Mouse (Mus musculus) myocyte (in vitro differentiated cells): ENCODE data around the gene Ap5m1. TPM values are rescaled to one million over a fixed set of nuclear protein-coding genes. Genes with fewer than 3 reads are reported as not detected.

ENCODE experiments used
- H3K27me3 ChIP-seq: one replicate; pipeline ENCODE4 v1.6.1; 2011; ENCODE audit not compliant: control insufficient read depth, insufficient read depth, insufficient read length
- H3K36me3 ChIP-seq: one replicate; pipeline ENCODE4 v1.6.1; 2011; ENCODE audit not compliant: control insufficient read depth, insufficient read depth
- H3K4me2 ChIP-seq: one replicate; pipeline ENCODE4 v1.6.1; 2011; ENCODE audit warnings: low read depth, control low read depth
- H3K4me3 ChIP-seq: one replicate; pipeline ENCODE4 v1.5.1; 2011; ENCODE audit warnings: mild to moderate bottlenecking, control low read depth, moderate library complexity
- H3K79me2 ChIP-seq: one replicate; pipeline ENCODE4 v1.6.1; 2011; ENCODE audit not compliant: control insufficient read depth, insufficient read depth
- H3ac ChIP-seq: one replicate; pipeline ENCODE4 v1.6.1; 2011; ENCODE audit not compliant: control insufficient read depth, insufficient read length
- CEBPB ChIP-seq: IDR thresholded peaks from 2 replicates; pipeline ENCODE4 v1.6.1; 2011; ENCODE audit warnings: mild to moderate bottlenecking, moderate library complexity; ENCODE audit not compliant: poor library complexity, insufficient read depth, severe bottlenecking
- E2F4 ChIP-seq: IDR thresholded peaks from one replicate; pipeline ENCODE4 v1.6.1; 2011; ENCODE audit warnings: mild to moderate bottlenecking, control low read depth, moderate library complexity; ENCODE audit not compliant: insufficient read depth
- MAX ChIP-seq: IDR thresholded peaks from one replicate; pipeline ENCODE4 v1.6.1; 2011; ENCODE audit warnings: low read depth, mild to moderate bottlenecking, control low read depth
- MYOD1 ChIP-seq, 3 experiments: IDR thresholded peaks; one replicate each; pipeline ENCODE4 v1.6.1; 2011; ENCODE audit warnings: control low read depth in 2 of 3, low read depth in 2 of 3, mild to moderate bottlenecking in 2 of 3, moderate library complexity in 1 of 3; ENCODE audit not compliant: insufficient read length in 2 of 3, control insufficient read depth in 1 of 3
- MYOG ChIP-seq, 3 experiments: IDR thresholded peaks; one replicate each; pipeline ENCODE4 v1.6.1; 2011; ENCODE audit warnings: control low read depth in 2 of 3, low read depth in 2 of 3, mild to moderate bottlenecking in 2 of 3; ENCODE audit not compliant: insufficient read length in 2 of 3, control insufficient read depth in 1 of 3, insufficient read depth in 1 of 3
- POLR2A ChIP-seq: IDR thresholded peaks from one replicate; pipeline ENCODE4 v1.6.1; 2011; ENCODE audit warnings: low read depth, mild to moderate bottlenecking, control low read depth, moderate library complexity; ENCODE audit not compliant: insufficient read length
- POLR2AphosphoS2 ChIP-seq: IDR thresholded peaks from one replicate; pipeline ENCODE4 v1.6.1; 2011; ENCODE audit warnings: low read depth, control low read depth; ENCODE audit not compliant: insufficient read length
- REST ChIP-seq: IDR thresholded peaks from one replicate; pipeline ENCODE4 v1.6.1; 2011; ENCODE audit warnings: mild to moderate bottlenecking, control low read depth, moderate library complexity; ENCODE audit not compliant: insufficient read depth, insufficient read length
- SRF ChIP-seq: IDR thresholded peaks from one replicate; pipeline ENCODE4 v1.6.1; 2011; ENCODE audit warnings: low read depth; ENCODE audit not compliant: control insufficient read depth, insufficient read length
- TCF12 ChIP-seq: IDR thresholded peaks from one replicate; pipeline ENCODE4 v1.6.1; 2011; ENCODE audit warnings: mild to moderate bottlenecking, control low read depth; ENCODE audit not compliant: poor library complexity, insufficient read depth, severe bottlenecking
- TCF3 ChIP-seq: IDR thresholded peaks from one replicate; pipeline ENCODE4 v1.6.1; 2011; ENCODE audit warnings: low read depth, control low read depth; ENCODE audit not compliant: insufficient read length
- USF1 ChIP-seq: IDR thresholded peaks from one replicate; pipeline ENCODE4 v1.6.1; 2011; ENCODE audit warnings: low read depth, mild to moderate bottlenecking, control low read depth, moderate library complexity
- polyA plus RNA-seq: library from polyadenylated mRNA; unstranded; fragments of >200 nt; fragmentation: generic; extraction: Trizol; gene quantifications from one replicate; pipeline ENCODE4 v1.2.1, GENCODE M21; 2012; ENCODE audit warnings: missing spikeins

Ap5m1 gene
- polyA plus RNA-seq, 1 experiment: 4.0 TPM

DNA sequence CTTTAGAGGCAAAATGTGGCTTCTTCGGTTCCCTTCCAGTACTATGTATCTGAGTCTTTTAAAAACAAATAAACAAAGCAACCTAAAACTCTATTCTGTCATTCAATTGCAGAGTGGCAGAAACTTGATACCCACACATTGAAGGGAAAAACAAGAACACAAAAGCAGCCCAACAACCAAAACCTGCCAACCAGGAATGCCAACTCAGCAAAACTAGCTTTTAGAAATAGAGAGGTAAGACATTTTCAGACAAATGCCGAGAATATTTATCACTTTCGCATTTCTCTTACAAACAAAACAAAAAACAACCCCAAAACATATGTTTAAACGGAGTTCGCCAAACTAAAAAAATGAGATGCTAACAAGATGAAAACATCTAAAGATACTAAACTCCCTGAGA lies 36.9 kb upstream of the Ap5m1 start:
- H3K36me3 ChIP-seq: peaks cover 32% of the 10 kb centered on the region
- H3K79me2 ChIP-seq: no peaks in the 10 kb centered on the region
- no peaks in the 10 kb centered on the region for H3K27me3 ChIP-seq
- TF ChIP-seq TCF3 (no peak), REST (no peak), MYOG (IDR thresholded peaks at IDR 0.05; ENCODE audit: control insufficient read depth in 1 of 3, insufficient read depth in 1 of 3, insufficient read length in 2 of 3, low read depth in 2 of 3) (no peak), TCF12 (no peak), CEBPB (no peak), USF1 (no peak), E2F4 (no peak), MYOD1 (IDR thresholded peaks at IDR 0.05; ENCODE audit: control insufficient read depth in 1 of 3, insufficient read length in 2 of 3, low read depth in 2 of 3) (no peak), POLR2AphosphoS2 (no peak), MAX (no peak), SRF (no peak), POLR2A (no peak)
- no peak overlapping the region for H3K4me2 ChIP-seq
- no peak overlapping the region for H3ac ChIP-seq
- no peak overlapping the region for H3K4me3 ChIP-seq

DNA sequence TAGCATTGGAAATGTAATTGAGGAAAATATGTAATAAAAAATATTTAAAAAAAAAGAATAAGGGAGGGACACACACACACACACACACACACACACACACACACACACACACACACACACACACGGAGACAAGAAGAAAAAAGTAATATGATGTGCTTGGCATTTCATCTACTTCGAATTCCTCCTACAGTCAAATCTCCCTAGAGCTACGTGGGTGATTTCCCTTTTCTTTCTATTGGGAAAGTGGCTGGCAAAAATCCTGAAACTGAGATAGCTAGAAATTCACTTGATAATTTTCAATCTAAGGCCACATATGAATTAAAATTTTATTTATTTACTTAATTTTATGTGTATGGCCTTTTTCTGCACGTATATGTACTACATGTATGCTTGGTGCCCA lies 20.3 kb upstream of the Ap5m1 start:
- H3K27me3 ChIP-seq: no peaks in the 10 kb centered on the region

DNA sequence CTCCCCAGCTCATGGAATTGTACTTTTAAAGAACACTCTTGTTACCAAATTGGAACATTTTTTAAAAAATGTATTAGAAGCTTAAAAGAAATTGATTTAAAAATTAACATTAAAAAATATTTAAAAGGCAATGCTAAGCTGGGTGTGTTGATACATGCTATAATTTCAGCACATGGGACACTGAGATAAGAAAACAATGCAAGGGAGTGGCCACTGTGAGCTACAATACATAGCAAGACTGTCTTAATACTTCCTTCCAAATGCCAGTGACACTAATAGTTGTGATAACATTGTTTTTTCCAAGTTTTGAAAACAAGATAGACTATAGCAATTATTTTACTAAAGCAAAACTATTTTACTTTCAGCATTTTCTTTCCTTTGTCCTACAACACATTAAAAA lies 16.4 kb upstream of the Ap5m1 start:
- Histone ChIP-seq H3K79me2 (peaks cover 44% of the 10 kb centered on the region), H3K4me3 (no peak overlapping the region), H3K27me3 (no peaks in the 10 kb centered on the region), H3ac (no peak overlapping the region), H3K36me3 (peaks cover 7% of the 10 kb centered on the region), H3K4me2 (no peak overlapping the region)
- no peak for TF ChIP-seq TCF3
- TF ChIP-seq MAX: no peak

More for the DNA sequence above, 20.3 kb upstream of the Ap5m1 start:
- peaks cover 13% of the 10 kb centered on the region for H3K79me2 ChIP-seq
- H3K36me3 ChIP-seq: peaks cover 7% of the 10 kb centered on the region
- no peak overlapping the region for H3ac ChIP-seq
- H3K4me3 ChIP-seq: no peak overlapping the region
- TF ChIP-seq USF1: no peak
- no peak for TF ChIP-seq CEBPB
- no peak for TF ChIP-seq MYOD1 (IDR thresholded peaks at IDR 0.05; ENCODE audit: control insufficient read depth in 1 of 3, insufficient read length in 2 of 3, low read depth in 2 of 3)
- TF ChIP-seq TCF3: no peak
- H3K4me2 ChIP-seq: no peak overlapping the region

DNA sequence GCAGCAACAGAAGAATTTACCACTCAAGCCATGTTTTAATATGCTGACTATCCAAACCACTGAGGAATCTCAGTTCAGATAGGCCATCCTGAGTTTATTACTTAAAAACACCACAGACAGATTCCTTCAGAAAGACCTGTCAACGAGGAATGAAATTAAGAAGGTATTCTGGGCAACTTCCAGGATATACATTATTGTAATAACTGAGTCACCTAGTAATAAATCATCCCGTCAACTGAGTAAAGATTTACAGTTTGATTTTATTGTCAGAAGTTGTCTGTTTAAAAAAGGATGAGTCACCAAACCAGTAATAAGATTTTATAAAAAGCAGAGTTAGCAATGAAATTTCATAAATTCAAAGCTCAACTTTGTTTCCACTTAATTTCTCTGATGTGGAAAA lies 2.1 kb upstream of the Ap5m1 start:
- Histone ChIP-seq H3K4me3 (no peak overlapping the region), H3K36me3 (no peaks in the 10 kb centered on the region), H3ac (no peak overlapping the region), H3K27me3 (no peaks in the 10 kb centered on the region), H3K79me2 (peaks cover 89% of the 10 kb centered on the region), H3K4me2 (peak overlapping the region; percentile 84)
- no peak for TF ChIP-seq REST
- TF ChIP-seq TCF3: no peak
- TF ChIP-seq TCF12: no peak

GRCm38 (mm10) chr14:49066274-49066823 lies 452 bp downstream of the Ap5m1 start, which contains the start of gene Exoc5:
TSS of gene Exoc5 (minus strand) at chr14:49066653.
- peak within 1 kb of the TSS; percentile 76 for H3K4me3 ChIP-seq

More at GRCm38 (mm10) chr14:49066274-49066823, 452 bp downstream of the Ap5m1 start, which contains the start of gene Exoc5:
- TF ChIP-seq SRF (peak; percentile 31), E2F4 (no peak), POLR2A (peak; percentile 88), MYOD1 (IDR thresholded peaks at IDR 0.05; ENCODE audit: control insufficient read depth in 1 of 3, insufficient read length in 2 of 3, low read depth in 2 of 3) (peak in 2 of 3 experiments; percentile 38 to 63), MYOG (IDR thresholded peaks at IDR 0.05; ENCODE audit: control insufficient read depth in 1 of 3, insufficient read depth in 1 of 3, insufficient read length in 2 of 3, low read depth in 2 of 3) (peak in 2 of 3 experiments; percentile 38 to 62), REST (no peak), CEBPB (no peak), USF1 (no peak), MAX (no peak), POLR2AphosphoS2 (peak; percentile 95), TCF12 (no peak), TCF3 (no peak)
- no peaks in the 10 kb centered on the region for H3K27me3 ChIP-seq
- peak within 1 kb of the TSS; percentile 85 for H3K4me2 ChIP-seq
- H3K79me2 ChIP-seq: peaks cover 74% of the 10 kb centered on the region
- H3K36me3 ChIP-seq: no peaks in the 10 kb centered on the region
- H3ac ChIP-seq: peak within 1 kb of the TSS; percentile 82
